Mouse (Mus musculus) forebrain, embryonic 10.5 days (tissue): ENCODE results near the gene Apbb1. TPM values are rescaled to one million over a fixed set of nuclear protein-coding genes. Genes with fewer than 3 reads are reported as not detected.

Experiments used
- DNase-seq: peaks from one replicate; pipeline ENCODE4 v3.0.0-alpha.2; 2017; ENCODE audit warnings: low spot score; ENCODE audit errors: extremely low spot score
- H3K27ac ChIP-seq: fragments of 300-500 bp; sonication (generic); 2 replicates; pipeline ENCODE4 v1.5.1; 2016; ENCODE audit warnings: mild to moderate bottlenecking
- H3K27me3 ChIP-seq: fragments of 300-500 bp; sonication (generic); 2 replicates; pipeline ENCODE4 v1.6.1; 2016; ENCODE audit warnings: mild to moderate bottlenecking; ENCODE audit not compliant: poor library complexity, severe bottlenecking
- H3K36me3 ChIP-seq: fragments of 300-500 bp; sonication (generic); replicated peaks from 2 replicates; pipeline ENCODE4 v1.6.1; 2016; ENCODE audit warnings: mild to moderate bottlenecking, moderate library complexity
- H3K4me1 ChIP-seq: fragments of 300-500 bp; sonication (generic); 2 replicates; pipeline ENCODE4 v1.6.1; 2016
- H3K4me3 ChIP-seq: fragments of 300-500 bp; sonication (generic); 2 replicates; pipeline ENCODE4 v1.5.1; 2016; ENCODE audit warnings: mild to moderate bottlenecking, moderate library complexity
- H3K9me3 ChIP-seq: fragments of 300-500 bp; sonication (generic); 2 replicates; pipeline ENCODE4 v1.6.1; 2016; ENCODE audit warnings: mild to moderate bottlenecking, moderate library complexity
- WGBS: fragments of 180-500 bp; shearing (Covaris S2); methylation state at CpG from one replicate; pipeline ENCODE4 v1.1.7; 2016; 5-methylcytosine and 5-hydroxymethylcytosine counted together
- polyA plus RNA-seq: library from polyadenylated mRNA; unstranded; fragments of >200 nt; fragmentation: Nextera tagmentation; extraction: Ambion mirVana; gene quantifications from 2 replicates; pipeline ENCODE4 v1.2.1, GENCODE M21; 2016

Gene Apbb1
- polyA plus RNA-seq, 1 experiment from 2014 or later, result 106 TPM

GRCm38 (mm10) chr7:105547970-105548369, 33.5 kb downstream of the Apbb1 start:
- 86% methylated on average over 7 of the region's 7 CpGs for WGBS
- H3K27ac ChIP-seq, result no peak overlapping the region
- DNase-seq, result no peak
- no peaks in the 10 kb centered on the region for H3K36me3 ChIP-seq
- no peaks in the 10 kb centered on the region for H3K9me3 ChIP-seq
- H3K4me1 ChIP-seq, result no peaks in the 10 kb centered on the region
- no peaks in the 10 kb centered on the region for H3K27me3 ChIP-seq
- H3K4me3 ChIP-seq, result no peak overlapping the region

GRCm38 (mm10) chr7:105545986-105546385, 35.5 kb downstream of the Apbb1 start:
- Histone ChIP-seq H3K27ac (no peak overlapping the region), H3K36me3 (no peaks in the 10 kb centered on the region), H3K4me3 (no peak overlapping the region), H3K4me1 (no peaks in the 10 kb centered on the region), H3K9me3 (no peaks in the 10 kb centered on the region), H3K27me3 (no peaks in the 10 kb centered on the region)
- no peak for DNase-seq
- 78% methylated on average over 8 of the region's 8 CpGs for WGBS

DNA sequence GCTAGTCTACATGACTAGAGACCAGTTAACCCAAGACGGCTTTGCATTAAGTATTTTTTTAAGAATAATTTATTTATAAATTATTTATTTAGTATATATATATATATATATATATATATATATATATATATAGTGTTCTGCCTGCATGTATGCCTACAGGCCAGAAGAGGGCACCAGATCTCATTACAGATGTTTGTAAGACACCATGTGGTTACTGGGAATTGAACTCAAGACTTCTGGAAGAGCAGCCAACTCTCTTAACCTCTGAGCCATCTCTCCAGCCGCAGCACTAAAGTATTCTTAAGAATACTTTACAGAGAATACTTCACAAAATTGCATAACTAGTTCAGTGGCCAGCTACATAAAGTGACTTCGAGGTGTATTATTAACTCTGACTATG, 47.3 kb downstream of the Apbb1 start:
- Histone ChIP-seq H3K36me3 (no peaks in the 10 kb centered on the region), H3K27ac (no peak overlapping the region), H3K9me3 (no peaks in the 10 kb centered on the region), H3K4me3 (no peak overlapping the region), H3K4me1 (no peaks in the 10 kb centered on the region), H3K27me3 (no peaks in the 10 kb centered on the region)
- 86% methylated on average over 3 of the region's 3 CpGs for WGBS
- no peak for DNase-seq

DNA sequence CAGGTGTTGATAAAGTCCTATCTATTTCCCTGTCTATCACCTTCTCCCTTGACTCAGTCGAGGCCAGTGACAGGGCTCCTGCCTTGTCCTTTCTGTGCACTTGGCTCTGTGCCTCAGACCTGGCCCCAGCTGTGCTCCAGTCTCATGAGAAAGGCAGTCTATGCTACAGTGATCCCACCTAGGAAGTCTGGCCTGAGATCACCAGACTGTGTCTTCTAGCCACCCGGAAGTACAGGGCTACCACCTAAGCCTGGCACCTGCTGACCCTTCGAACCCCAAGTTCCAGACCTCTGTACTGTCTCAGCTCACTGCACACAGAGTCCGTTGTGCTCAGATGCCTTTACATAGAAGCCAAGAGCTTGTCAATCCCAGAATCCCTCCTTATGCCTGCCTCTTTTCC, 53.4 kb downstream of the Apbb1 start:
- Histone ChIP-seq H3K4me1 (no peaks in the 10 kb centered on the region), H3K4me3 (no peak overlapping the region), H3K9me3 (no peaks in the 10 kb centered on the region), H3K27ac (no peak overlapping the region), H3K36me3 (no peaks in the 10 kb centered on the region), H3K27me3 (no peaks in the 10 kb centered on the region)
- WGBS, result 85% methylated on average over 4 of the region's 4 CpGs
- DNase-seq, result no peak

DNA sequence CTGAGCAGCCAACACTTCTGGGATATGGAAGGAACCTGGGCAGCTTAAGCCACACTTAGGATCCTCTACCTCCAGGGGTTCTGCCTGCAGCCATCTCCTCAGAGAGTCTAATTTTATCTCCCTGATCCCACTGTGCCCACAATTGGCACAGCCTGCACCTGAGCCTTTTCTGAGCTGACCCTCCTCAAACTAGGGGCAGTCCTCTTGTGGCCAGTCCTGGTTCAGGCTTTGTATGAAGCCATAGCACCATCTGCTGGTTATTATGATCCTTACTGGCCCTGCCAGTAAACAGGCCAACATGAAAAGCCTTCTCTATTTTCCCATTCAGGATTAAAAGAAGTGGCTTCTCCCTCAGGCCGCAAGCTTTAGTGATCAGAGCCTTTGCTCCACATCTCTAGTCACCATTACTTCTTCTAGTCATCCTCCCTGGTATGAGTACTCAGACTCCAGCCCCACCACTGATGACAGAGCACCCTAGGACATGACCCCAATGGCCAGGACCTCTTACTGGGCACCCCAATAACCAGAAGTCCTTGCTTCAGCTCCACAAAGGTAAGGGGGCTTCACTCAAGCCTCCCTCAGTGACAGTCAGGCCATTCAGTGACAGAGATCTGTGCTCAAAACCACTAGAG, 54.0 kb downstream of the Apbb1 start:
- no peak overlapping the region for H3K27ac ChIP-seq
- H3K36me3 ChIP-seq, result no peaks in the 10 kb centered on the region
- H3K4me1 ChIP-seq, result no peaks in the 10 kb centered on the region
- H3K27me3 ChIP-seq, result no peaks in the 10 kb centered on the region
- no peak for DNase-seq
- no peaks in the 10 kb centered on the region for H3K9me3 ChIP-seq
- WGBS, result 38% methylated on average over 1 of the region's 1 CpGs
- no peak overlapping the region for H3K4me3 ChIP-seq

- H3K4me3 ChIP-seq, result no peak overlapping the region
- no peak overlapping the region for H3K27ac ChIP-seq
- DNase-seq, result no peak
- WGBS, result 85% methylated on average over 2 of the region's 2 CpGs
- H3K27me3 ChIP-seq, result 0 out of 2 replicates have a peak, but pooled peaks cover 7% of the 10 kb centered on the region
- H3K9me3 ChIP-seq, result no peaks in the 10 kb centered on the region
- H3K36me3 ChIP-seq, result no peaks in the 10 kb centered on the region
- H3K4me1 ChIP-seq, result peaks cover 8% of the 10 kb centered on the region; the same call in 1 of the 2 replicates
These were observed 57.2 kb downstream of the Apbb1 start for GRCm38 (mm10) chr7:105524222-105524621.

DNA sequence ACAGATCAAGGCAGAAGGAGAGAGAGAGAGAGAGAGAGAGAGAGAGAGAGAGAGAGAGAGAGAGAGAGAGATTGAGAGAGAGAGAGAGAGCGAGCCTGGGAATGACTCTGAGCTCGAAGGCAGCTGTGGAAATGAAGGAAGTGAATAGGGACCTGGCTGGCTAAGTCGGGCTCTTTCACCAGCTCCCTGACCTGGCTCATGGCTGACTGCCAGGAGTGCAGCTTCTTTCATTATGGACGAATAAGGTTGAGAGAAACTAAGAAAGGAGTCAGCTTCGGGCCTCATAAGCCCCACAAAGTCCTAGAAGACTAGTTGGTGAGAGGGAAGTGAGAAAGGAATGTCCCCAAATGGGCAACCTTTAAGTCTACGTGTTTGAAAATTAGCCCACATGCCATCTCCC, 61.3 kb downstream of the Apbb1 start:
- DNase-seq, result no peak
- Histone ChIP-seq H3K9me3 (no peaks in the 10 kb centered on the region), H3K36me3 (no peaks in the 10 kb centered on the region), H3K4me3 (no peak overlapping the region), H3K27ac (no peak overlapping the region), H3K4me1 (peaks cover 15% of the 10 kb centered on the region), H3K27me3 (peaks cover 13% of the 10 kb centered on the region)
- WGBS, result 47% methylated on average over 6 of the region's 6 CpGs

DNA sequence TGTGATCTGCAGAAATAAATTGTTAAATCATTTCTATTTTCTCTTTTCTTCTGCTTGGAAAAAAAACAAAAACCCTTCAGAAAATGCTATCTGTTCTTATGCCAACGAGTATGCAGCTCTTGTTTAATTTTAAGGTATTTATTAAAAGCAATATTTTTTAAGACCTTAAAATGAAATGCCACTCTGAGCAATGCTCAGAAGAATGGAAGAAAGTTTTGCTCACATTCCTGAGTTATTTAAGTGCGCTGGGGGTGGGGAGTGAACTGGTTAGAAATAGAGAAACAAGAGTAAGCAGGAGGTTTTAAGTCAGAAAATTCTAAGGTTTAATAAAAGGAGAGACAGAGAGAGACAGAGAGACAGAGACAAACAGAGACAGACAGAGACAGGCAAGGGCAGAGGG, 61.7 kb downstream of the Apbb1 start:
- no peak overlapping the region for H3K27ac ChIP-seq
- no peak overlapping the region for H3K4me3 ChIP-seq
- H3K36me3 ChIP-seq, result no peaks in the 10 kb centered on the region
- peaks cover 15% of the 10 kb centered on the region for H3K4me1 ChIP-seq
- H3K27me3 ChIP-seq, result peaks cover 13% of the 10 kb centered on the region
- no peak for DNase-seq
- H3K9me3 ChIP-seq, result no peaks in the 10 kb centered on the region
- 87% methylated on average over 2 of the region's 2 CpGs for WGBS

DNA sequence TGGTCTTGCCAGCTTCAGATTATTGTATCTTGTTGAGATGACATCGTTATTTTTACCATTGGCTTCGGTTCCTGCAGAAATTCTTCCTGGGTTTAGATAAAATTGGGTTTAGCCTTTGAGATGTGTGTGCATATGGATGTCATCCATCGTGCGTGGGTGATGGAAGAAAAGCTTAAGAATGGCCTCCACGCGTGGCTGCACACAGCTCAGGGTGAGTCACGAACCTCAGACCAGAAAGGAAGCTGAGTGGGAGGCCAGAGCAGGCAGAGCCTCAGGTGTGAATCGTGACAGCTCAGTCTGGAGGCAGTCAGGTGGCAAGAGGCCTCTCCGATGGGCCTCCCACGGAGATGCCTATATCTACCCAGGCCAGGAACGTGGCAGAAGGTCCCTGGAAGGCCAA, 62.1 kb downstream of the Apbb1 start:
- peaks cover 13% of the 10 kb centered on the region for H3K27me3 ChIP-seq
- no peak overlapping the region for H3K27ac ChIP-seq
- 74% methylated on average over 11 of the region's 11 CpGs for WGBS
- no peak overlapping the region for H3K4me3 ChIP-seq
- DNase-seq, result no peak
- H3K9me3 ChIP-seq, result no peaks in the 10 kb centered on the region
- H3K4me1 ChIP-seq, result peaks cover 15% of the 10 kb centered on the region
- no peaks in the 10 kb centered on the region for H3K36me3 ChIP-seq

DNA sequence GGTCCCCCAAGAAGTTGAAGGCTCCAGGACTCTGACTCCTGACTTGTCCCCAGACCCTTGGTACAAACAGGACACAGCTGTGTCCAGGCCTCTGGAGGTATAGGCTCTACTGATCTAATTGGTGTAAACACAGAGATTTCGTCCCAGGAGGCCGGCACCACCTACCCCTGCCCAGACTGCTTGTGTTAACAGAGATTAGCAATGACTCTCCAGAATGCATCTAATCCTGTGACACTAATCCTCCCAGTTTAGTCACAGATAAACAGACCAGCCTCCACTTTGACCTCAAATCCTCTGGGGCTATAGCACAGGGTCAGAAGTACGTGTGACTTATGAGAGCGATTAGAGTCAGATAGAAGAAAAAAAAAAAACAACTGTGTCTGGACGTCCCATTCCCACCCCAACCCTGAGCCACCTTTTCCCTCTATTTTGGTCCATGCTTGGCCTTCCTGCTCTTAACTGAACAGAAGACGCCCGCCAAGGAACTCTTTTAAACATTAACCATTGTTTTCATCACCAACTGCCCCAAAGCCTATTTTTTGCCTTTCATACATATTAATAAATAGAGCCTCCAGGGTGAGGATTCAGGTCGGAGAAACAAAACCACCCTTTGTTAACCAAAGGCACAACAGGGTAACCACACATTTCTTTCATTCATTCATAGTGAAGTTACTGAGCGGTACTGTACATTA, 64.6 kb downstream of the Apbb1 start:
- H3K9me3 ChIP-seq, result no peaks in the 10 kb centered on the region
- WGBS, result 42% methylated on average over 9 of the region's 9 CpGs
- peaks cover 15% of the 10 kb centered on the region for H3K4me1 ChIP-seq
- no peaks in the 10 kb centered on the region for H3K36me3 ChIP-seq
- no peak overlapping the region for H3K4me3 ChIP-seq
- DNase-seq, result no peak
- peaks cover 13% of the 10 kb centered on the region for H3K27me3 ChIP-seq
- no peak overlapping the region for H3K27ac ChIP-seq

- Histone ChIP-seq H3K27ac (no peak overlapping the region), H3K4me3 (no peak overlapping the region), H3K4me1 (peaks cover 10% of the 10 kb centered on the region), H3K36me3 (no peaks in the 10 kb centered on the region), H3K27me3 (peaks cover 10% of the 10 kb centered on the region), H3K9me3 (no peaks in the 10 kb centered on the region)
- DNase-seq, result peak; percentile 49
- 13% methylated on average over 5 of the region's 5 CpGs for WGBS
These were observed 66.3 kb downstream of the Apbb1 start for GRCm38 (mm10) chr7:105515178-105515577.

DNA sequence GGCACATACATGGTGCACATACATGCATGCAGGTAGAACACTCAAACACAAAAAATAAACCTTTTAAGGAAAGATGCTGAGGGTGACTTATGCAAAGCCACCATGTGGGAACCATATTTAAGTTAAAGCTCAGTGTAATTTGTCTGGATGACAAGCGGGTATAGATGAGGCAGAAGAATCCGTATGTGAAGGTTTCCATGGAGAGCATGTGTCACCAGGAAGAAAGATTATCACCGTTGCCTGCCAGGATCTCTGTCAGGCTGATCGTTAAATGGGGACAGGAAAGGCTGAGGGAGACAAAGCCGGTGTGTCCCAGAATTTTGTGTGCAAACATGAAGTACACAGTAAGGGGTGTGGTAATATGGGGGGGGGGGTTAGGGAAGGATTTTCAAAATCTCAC, 66.9 kb downstream of the Apbb1 start:
- H3K9me3 ChIP-seq, result no peaks in the 10 kb centered on the region
- no peak overlapping the region for H3K4me3 ChIP-seq
- no peaks in the 10 kb centered on the region for H3K36me3 ChIP-seq
- peaks cover 10% of the 10 kb centered on the region for H3K27me3 ChIP-seq
- DNase-seq, result no peak
- no peak overlapping the region for H3K27ac ChIP-seq
- peaks cover 7% of the 10 kb centered on the region for H3K4me1 ChIP-seq
- WGBS, result 82% methylated on average over 5 of the region's 5 CpGs

DNA sequence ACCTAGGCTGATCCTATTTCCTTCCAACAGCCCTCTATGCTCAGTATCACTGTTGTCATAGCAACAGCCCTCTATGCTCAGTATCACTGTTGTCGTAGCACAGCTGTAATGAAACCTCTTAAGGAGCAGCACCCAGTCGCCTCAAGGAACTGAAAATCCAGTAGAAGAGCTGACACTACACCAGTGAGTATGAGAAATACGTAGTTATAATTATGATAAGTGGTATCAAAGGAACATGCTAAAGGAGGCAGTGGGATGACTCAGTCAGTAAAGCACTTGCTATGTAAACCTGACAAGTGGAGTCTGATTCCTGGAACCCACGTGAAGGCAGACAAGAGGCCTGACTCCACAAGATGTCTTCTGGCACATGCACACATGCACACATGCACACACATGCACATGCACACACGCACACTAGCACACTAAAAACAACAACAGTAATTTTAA, 67.6 kb downstream of the Apbb1 start:
- Histone ChIP-seq H3K36me3 (no peaks in the 10 kb centered on the region), H3K4me1 (peaks cover 7% of the 10 kb centered on the region), H3K27me3 (peaks cover 10% of the 10 kb centered on the region), H3K9me3 (no peaks in the 10 kb centered on the region), H3K27ac (no peak overlapping the region), H3K4me3 (no peak overlapping the region)
- WGBS, result 67% methylated on average over 5 of the region's 5 CpGs
- no peak for DNase-seq
